In the genomic region with DNA sequence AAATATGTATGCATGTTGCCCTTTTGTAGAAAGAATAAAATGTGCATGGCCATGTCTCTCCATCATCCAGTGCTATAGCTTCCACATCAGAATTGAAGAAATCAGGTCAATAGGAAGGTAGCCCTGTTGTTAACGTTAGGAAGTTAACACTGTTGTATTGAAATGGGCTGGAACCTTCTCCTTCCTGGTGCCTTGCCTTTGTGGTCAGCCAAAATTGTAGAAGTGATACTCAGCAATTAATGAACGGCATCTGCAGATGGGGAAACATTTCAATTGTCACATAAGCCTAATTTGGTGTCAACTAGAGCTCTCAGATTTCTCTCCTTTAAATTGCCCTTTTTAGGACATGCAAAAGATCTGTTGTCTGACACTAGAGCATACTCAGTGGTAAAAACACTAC, we compare ENCODE assay signal across 27 mouse cellular contexts.
"Had no signal": no experiment of that assay in that cellular context is flagged by ENCODE, and none has a peak within 500 bp of the region (broad histone marks: within the 10 kb centered on the region; RNA-seq: fewer than 3 reads in every experiment).

No protein-coding gene starts in this region.

- H3K27ac ChIP-seq: gastrocnemius, adult 2 months; heart, embryonic 13.5 days; heart, embryonic 15.5 days; hindbrain, embryonic 13.5 days; hindbrain, embryonic 15.5 days; hindbrain, postnatal 0 days; kidney, embryonic 15.5 days; kidney, postnatal 0 days; limb, embryonic 10.5 days; limb, embryonic 12.5 days; liver, embryonic 12.5 days; liver, embryonic 14.5 days had no signal

- H3K9me3 ChIP-seq: heart, embryonic 13.5 days; heart, embryonic 15.5 days; hindbrain, embryonic 13.5 days; hindbrain, embryonic 15.5 days; kidney, embryonic 15.5 days; limb, embryonic 10.5 days; limb, embryonic 12.5 days; liver, embryonic 12.5 days had no signal

- H3K4me1 ChIP-seq: heart, embryonic 13.5 days; heart, embryonic 15.5 days; hindbrain, embryonic 13.5 days; hindbrain, embryonic 15.5 days; kidney, embryonic 15.5 days; liver, embryonic 12.5 days had no signal

- H3K27me3 ChIP-seq: heart, embryonic 13.5 days; heart, embryonic 15.5 days; hindbrain, embryonic 13.5 days; hindbrain, embryonic 15.5 days; kidney, embryonic 15.5 days; limb, embryonic 12.5 days; liver, embryonic 12.5 days had no signal

- H3K9ac ChIP-seq: heart, embryonic 13.5 days; heart, embryonic 15.5 days; hindbrain, embryonic 13.5 days; hindbrain, embryonic 15.5 days; kidney, embryonic 15.5 days; limb, embryonic 12.5 days; liver, embryonic 12.5 days; liver, embryonic 14.5 days had no signal

- H3K4me2 ChIP-seq: heart, embryonic 11.5 days; heart, embryonic 13.5 days; heart, embryonic 15.5 days; hindbrain, embryonic 13.5 days; hindbrain, embryonic 15.5 days; kidney, embryonic 15.5 days; limb, embryonic 12.5 days; liver, embryonic 12.5 days had no signal

- ATAC-seq: hindbrain, postnatal 0 days; intestine, embryonic 16.5 days; liver, embryonic 12.5 days had no signal

- DNase-seq: gastrocnemius, adult 2 months; gastrocnemius, postnatal 10 days; gastrocnemius, postnatal 25 days; heart, adult 18-20 months; heart, postnatal 14 days; heart, postnatal 36 days; kidney, adult 11 months; kidney, adult 2 months; kidney, adult 9 months; kidney, postnatal 14 days; kidney, postnatal 36 days; layer of hippocampus, adult 9-11 months; layer of hippocampus, postnatal 36 days; liver had no signal

- H3K36me3 ChIP-seq: heart, embryonic 13.5 days; heart, embryonic 15.5 days; hindbrain, embryonic 13.5 days; hindbrain, embryonic 15.5 days; kidney, embryonic 15.5 days; limb, embryonic 10.5 days; limb, embryonic 12.5 days; liver, embryonic 12.5 days had no signal

- H3K4me3 ChIP-seq: gastrocnemius, adult 2 months; heart, embryonic 13.5 days; heart, embryonic 15.5 days; hindbrain, embryonic 13.5 days; hindbrain, embryonic 15.5 days; kidney, embryonic 15.5 days; limb, embryonic 10.5 days; limb, embryonic 12.5 days; liver, embryonic 12.5 days had no signal
